Mouse (Mus musculus) kidney, adult 2 months (tissue): ENCODE results near the gene Pnmal2. TPM values are rescaled to one million over a fixed set of nuclear protein-coding genes. Genes with fewer than 3 reads are reported as not detected.
"Not testable (repeated sequence)": the region's sequence is repeated elsewhere in the genome, so short reads cannot be mapped to it uniquely, and the experiment has no call there.

Experiments
- DNase-seq: peaks from one replicate; pipeline ENCODE4 v3.0.0; 2021
- H3K27ac ChIP-seq: fragments of 200-500 bp; 2 replicates; pipeline ENCODE4 v1.5.1; 2012; ENCODE audit warnings: low read depth, low read length, control low read depth, inconsistent platforms; ENCODE audit not compliant: insufficient read depth
- H3K27me3 ChIP-seq: fragments of 200-500 bp; replicated peaks from 2 replicates; pipeline ENCODE4 v1.6.1; 2012; ENCODE audit warnings: mild to moderate bottlenecking, moderate library complexity, low read length, inconsistent platforms; ENCODE audit not compliant: control insufficient read depth, insufficient read depth
- H3K36me3 ChIP-seq: fragments of 200-500 bp; 2 replicates; pipeline ENCODE4 v1.6.1; 2012; ENCODE audit warnings: mild to moderate bottlenecking, moderate library complexity, low read length, inconsistent platforms; ENCODE audit not compliant: control insufficient read depth, insufficient read depth
- H3K4me1 ChIP-seq: fragments of 200-500 bp; 2 replicates; pipeline ENCODE4 v1.6.1; 2011; ENCODE audit warnings: low read length; ENCODE audit not compliant: control insufficient read depth, insufficient read depth
- H3K4me3 ChIP-seq: fragments of 200-500 bp; 2 replicates; pipeline ENCODE4 v1.5.1; 2011; ENCODE audit warnings: mild to moderate bottlenecking, low read depth, low read length, control low read depth; ENCODE audit not compliant: insufficient read depth
- CTCF ChIP-seq: fragments of 200-500 bp; conservative IDR thresholded peaks from 2 replicates; pipeline ENCODE4 v1.5.1; 2011; ENCODE audit warnings: low read depth, mild to moderate bottlenecking, control low read depth, low read length, moderate library complexity, mixed read lengths; ENCODE audit not compliant: insufficient read depth, insufficient read length
- POLR2A ChIP-seq: fragments of 200-500 bp; IDR thresholded peaks from one replicate; pipeline ENCODE4 v1.6.1; 2011; ENCODE audit warnings: low read depth, low read length, control low read depth
- WGBS: fragments of 180-500 bp; shearing (Covaris S2); methylation state at CpG from one replicate; pipeline ENCODE4 v1.1.7; 2018; 5-methylcytosine and 5-hydroxymethylcytosine counted together
- polyA plus RNA-seq: library from polyadenylated mRNA; depleted of rRNA; stranded (reverse); fragments of >200 nt; gene quantifications from 2 replicates; pipeline ENCODE4 v1.2.3, GENCODE M21; 2012

Pnmal2 gene
- polyA plus RNA-seq, 1 experiment: 4.0 TPM

GRCm38 (mm10) chr7:16947349-16947895, 2.9 kb downstream of the Pnmal2 start:
- no peaks in the 10 kb centered on the region for H3K36me3 ChIP-seq
- no peak overlapping the region for H3K4me3 ChIP-seq
- 50% methylated on average over 22 of the region's 22 CpGs for whole genome bisulfite sequencing
- no peak overlapping the region for H3K27ac ChIP-seq
- no peak for DNase-seq
- H3K27me3 ChIP-seq: no peaks in the 10 kb centered on the region
- TF ChIP-seq POLR2A: no peak
- TF ChIP-seq CTCF: no peak
- no peaks in the 10 kb centered on the region for H3K4me1 ChIP-seq

GRCm38 (mm10) chr7:16947959-16948361, 3.5 kb downstream of the Pnmal2 start:
- WGBS: 42% methylated on average over 4 of the region's 4 CpGs
- Histone ChIP-seq H3K27me3 (no peaks in the 10 kb centered on the region), H3K36me3 (no peaks in the 10 kb centered on the region), H3K4me1 (no peaks in the 10 kb centered on the region), H3K27ac (no peak overlapping the region), H3K4me3 (no peak overlapping the region)
- TF ChIP-seq CTCF: no peak
- TF ChIP-seq POLR2A: no peak
- DNase-seq: no peak

GRCm38 (mm10) chr7:16948923-16949458, 4.5 kb downstream of the Pnmal2 start:
- Histone ChIP-seq H3K27me3 (no peaks in the 10 kb centered on the region), H3K4me3 (no peak overlapping the region), H3K4me1 (no peaks in the 10 kb centered on the region), H3K27ac (no peak overlapping the region), H3K36me3 (no peaks in the 10 kb centered on the region)
- WGBS: 85% methylated on average over 8 of the region's 8 CpGs
- TF ChIP-seq CTCF: no peak
- no peak for TF ChIP-seq POLR2A
- DNase-seq: no peak

GRCm38 (mm10) chr7:16949908-16950841, 5.7 kb downstream of the Pnmal2 start:
- TF ChIP-seq POLR2A (no peak), CTCF (peak; percentile 90)
- H3K36me3 ChIP-seq: no peaks in the 10 kb centered on the region
- H3K27ac ChIP-seq: no peak overlapping the region
- H3K4me1 ChIP-seq: no peaks in the 10 kb centered on the region
- WGBS: 13% methylated on average over 29 of the region's 29 CpGs
- no peak overlapping the region for H3K4me3 ChIP-seq
- DNase-seq: peak; percentile 77
- H3K27me3 ChIP-seq: no peaks in the 10 kb centered on the region

GRCm38 (mm10) chr7:16950861-16951635, 6.6 kb downstream of the Pnmal2 start:
- TF ChIP-seq POLR2A (no peak), CTCF (peak; percentile 74)
- no peaks in the 10 kb centered on the region for H3K4me1 ChIP-seq
- 20% methylated on average over 18 of the region's 18 CpGs for WGBS
- H3K27ac ChIP-seq: no peak overlapping the region
- peak; percentile 79 for DNase-seq
- no peaks in the 10 kb centered on the region for H3K36me3 ChIP-seq
- no peaks in the 10 kb centered on the region for H3K27me3 ChIP-seq
- no peak overlapping the region for H3K4me3 ChIP-seq

- not testable (repeated sequence) for DNase-seq, H3K4me1 ChIP-seq, H3K36me3 ChIP-seq, H3K27ac ChIP-seq, H3K4me3 ChIP-seq, H3K27me3 ChIP-seq
- WGBS: 65% methylated on average over 2 of the region's 2 CpGs
Measured at GRCm38 (mm10) chr7:16953776-16954175, 9.3 kb downstream of the Pnmal2 start.
